Mouse (Mus musculus) hindbrain, embryonic 10.5 days (tissue): ENCODE data around the gene D630003M21Rik. TPM values are rescaled to one million over a fixed set of nuclear protein-coding genes. Genes with fewer than 3 reads are reported as not detected.

ENCODE experiments used
- DNase-seq: peaks from one replicate; pipeline ENCODE4 v3.0.0-alpha.2; 2017; ENCODE audit warnings: low spot score
- H3K27ac ChIP-seq: fragments of 300-500 bp; sonication (generic); 2 replicates; pipeline ENCODE4 v1.5.1; 2016; ENCODE audit warnings: mild to moderate bottlenecking, moderate library complexity
- H3K27me3 ChIP-seq: fragments of 300-500 bp; sonication (generic); 2 replicates; pipeline ENCODE4 v1.6.1; 2016; ENCODE audit warnings: mild to moderate bottlenecking; ENCODE audit not compliant: poor library complexity, insufficient read depth, severe bottlenecking
- H3K36me3 ChIP-seq: fragments of 300-500 bp; sonication (generic); 2 replicates; pipeline ENCODE4 v1.6.1; 2016; ENCODE audit warnings: mild to moderate bottlenecking, moderate library complexity
- H3K4me1 ChIP-seq: fragments of 300-500 bp; sonication (generic); replicated peaks from 2 replicates; pipeline ENCODE4 v1.6.1; 2016; ENCODE audit warnings: mild to moderate bottlenecking
- H3K4me3 ChIP-seq: fragments of 300-500 bp; sonication (generic); 2 replicates; pipeline ENCODE4 v1.5.1; 2016; ENCODE audit warnings: mild to moderate bottlenecking, moderate library complexity
- H3K9me3 ChIP-seq: fragments of 300-500 bp; sonication (generic); 2 replicates; pipeline ENCODE4 v1.6.1; 2016; ENCODE audit warnings: mild to moderate bottlenecking, moderate library complexity
- WGBS: fragments of 180-500 bp; shearing (Covaris S2); methylation state at CpG from one replicate; pipeline ENCODE4 v1.1.7; 2016; 5-methylcytosine and 5-hydroxymethylcytosine counted together
- polyA plus RNA-seq: library from polyadenylated mRNA; unstranded; fragments of >200 nt; fragmentation: Nextera tagmentation; extraction: Ambion mirVana; gene quantifications from 2 replicates; pipeline ENCODE4 v1.2.1, GENCODE M21; 2016

Gene D630003M21Rik
- polyA plus RNA-seq, 1 experiment from 2014 or later: 4.9 TPM

GRCm38 (mm10) chr2:158209776-158210175, 19.2 kb downstream of the D630003M21Rik start:
- DNase-seq: no peak
- Histone ChIP-seq H3K36me3 (no peaks in the 10 kb centered on the region), H3K27me3 (no peaks in the 10 kb centered on the region), H3K9me3 (no peaks in the 10 kb centered on the region), H3K27ac (0 out of 2 replicates have a peak overlapping the region, but pooled peaks have one; percentile 14), H3K4me1 (peaks cover 35% of the 10 kb centered on the region), H3K4me3 (no peak overlapping the region)
- 51% methylated on average over 9 of the region's 9 CpGs for WGBS

- H3K36me3 ChIP-seq: no peaks in the 10 kb centered on the region
- DNase-seq: peak; percentile 73
- WGBS: 13% methylated on average over 12 of the region's 12 CpGs
- 0 out of 2 replicates have a peak, but pooled peaks cover 5% of the 10 kb centered on the region for H3K27me3 ChIP-seq
- no peak overlapping the region for H3K4me3 ChIP-seq
- H3K4me1 ChIP-seq: peaks cover 34% of the 10 kb centered on the region
- no peaks in the 10 kb centered on the region for H3K9me3 ChIP-seq
- no peak overlapping the region for H3K27ac ChIP-seq
Measured at GRCm38 (mm10) chr2:158207848-158208247, 21.2 kb downstream of the D630003M21Rik start.

- no peak overlapping the region for H3K4me3 ChIP-seq
- H3K27me3 ChIP-seq: 0 out of 2 replicates have a peak, but pooled peaks cover 6% of the 10 kb centered on the region
- H3K4me1 ChIP-seq: peaks cover 22% of the 10 kb centered on the region; the same call in 1 of the 2 replicates
- no peaks in the 10 kb centered on the region for H3K9me3 ChIP-seq
- H3K27ac ChIP-seq: no peak overlapping the region
- peak; percentile 75 for DNase-seq
- H3K36me3 ChIP-seq: no peaks in the 10 kb centered on the region
- WGBS: 10% methylated on average over 7 of the region's 7 CpGs
Measured at GRCm38 (mm10) chr2:158204114-158204513, 24.9 kb downstream of the D630003M21Rik start.

GRCm38 (mm10) chr2:158203686-158204085, 25.3 kb downstream of the D630003M21Rik start:
- Histone ChIP-seq H3K4me3 (no peak overlapping the region), H3K27ac (peak overlapping the region; percentile 42; the same call in 1 of the 2 replicates), H3K4me1 (peaks cover 24% of the 10 kb centered on the region; the same call in 1 of the 2 replicates), H3K36me3 (no peaks in the 10 kb centered on the region), H3K9me3 (no peaks in the 10 kb centered on the region), H3K27me3 (0 out of 2 replicates have a peak, but pooled peaks cover 6% of the 10 kb centered on the region)
- 84% methylated on average over 4 of the region's 4 CpGs for WGBS
- no peak for DNase-seq

DNA sequence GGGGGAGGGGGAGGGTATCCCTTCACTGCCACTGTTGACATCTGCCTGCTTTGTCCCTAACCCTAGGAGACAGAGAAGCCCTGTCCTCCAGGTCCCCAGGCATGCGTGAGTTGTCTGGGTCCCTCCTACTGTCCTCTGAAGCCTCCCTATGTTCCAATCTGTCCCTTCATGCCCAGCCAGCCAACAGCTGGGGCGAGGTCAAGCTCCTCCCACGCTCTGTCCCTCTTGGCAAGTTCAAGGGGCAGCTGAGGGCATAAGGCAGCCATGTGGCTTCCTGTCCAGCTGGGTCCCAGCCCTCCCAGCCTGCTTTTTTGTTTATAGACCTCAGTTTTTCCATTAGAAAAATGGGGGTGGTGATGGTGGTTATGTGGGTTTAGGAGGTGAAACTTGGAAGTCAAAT, 29.7 kb downstream of the D630003M21Rik start:
- DNase-seq: peak; percentile 48
- WGBS: 50% methylated on average over 3 of the region's 3 CpGs
- H3K27ac ChIP-seq: peak overlapping the region; percentile 1; the same call in 1 of the 2 replicates

GRCm38 (mm10) chr2:158198861-158199260, 30.2 kb downstream of the D630003M21Rik start:
- Histone ChIP-seq H3K9me3 (no peaks in the 10 kb centered on the region), H3K27ac (peak overlapping the region; percentile 1; the same call in 1 of the 2 replicates), H3K4me1 (peaks cover 27% of the 10 kb centered on the region), H3K36me3 (no peaks in the 10 kb centered on the region), H3K4me3 (no peak overlapping the region), H3K27me3 (peaks cover 6% of the 10 kb centered on the region; the same call in 1 of the 2 replicates)
- WGBS: 89% methylated on average over 6 of the region's 6 CpGs
- no peak for DNase-seq

More for the DNA sequence above, 29.7 kb downstream of the D630003M21Rik start:
- Histone ChIP-seq H3K27me3 (peaks cover 6% of the 10 kb centered on the region; the same call in 1 of the 2 replicates), H3K36me3 (no peaks in the 10 kb centered on the region), H3K9me3 (no peaks in the 10 kb centered on the region), H3K4me1 (peaks cover 23% of the 10 kb centered on the region), H3K4me3 (no peak overlapping the region)

DNA sequence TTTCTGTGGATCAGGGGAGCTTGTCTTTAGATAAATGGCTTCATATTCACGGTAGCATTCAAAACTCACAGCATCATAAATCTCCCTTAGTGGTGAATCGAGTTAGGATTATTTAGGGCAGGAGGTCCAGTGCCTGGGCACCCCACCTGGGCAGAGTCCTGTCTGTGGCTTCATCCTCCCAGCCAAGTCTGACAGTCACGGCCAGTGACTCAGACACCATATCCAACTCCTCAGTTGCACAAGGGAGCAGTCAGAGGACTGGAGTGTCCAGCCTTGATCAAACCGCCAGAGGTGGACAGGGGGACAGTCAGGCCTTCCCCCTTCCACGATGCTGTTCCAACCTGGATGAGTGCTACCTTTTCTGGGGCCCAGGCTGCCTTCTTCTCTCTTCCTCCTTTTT, 31.1 kb downstream of the D630003M21Rik start:
- Histone ChIP-seq H3K9me3 (no peaks in the 10 kb centered on the region), H3K4me1 (peaks cover 36% of the 10 kb centered on the region), H3K4me3 (no peak overlapping the region), H3K27me3 (peaks cover 2% of the 10 kb centered on the region; the same call in 1 of the 2 replicates), H3K36me3 (no peaks in the 10 kb centered on the region), H3K27ac (no peak overlapping the region)
- 87% methylated on average over 5 of the region's 5 CpGs for WGBS
- no peak for DNase-seq

DNA sequence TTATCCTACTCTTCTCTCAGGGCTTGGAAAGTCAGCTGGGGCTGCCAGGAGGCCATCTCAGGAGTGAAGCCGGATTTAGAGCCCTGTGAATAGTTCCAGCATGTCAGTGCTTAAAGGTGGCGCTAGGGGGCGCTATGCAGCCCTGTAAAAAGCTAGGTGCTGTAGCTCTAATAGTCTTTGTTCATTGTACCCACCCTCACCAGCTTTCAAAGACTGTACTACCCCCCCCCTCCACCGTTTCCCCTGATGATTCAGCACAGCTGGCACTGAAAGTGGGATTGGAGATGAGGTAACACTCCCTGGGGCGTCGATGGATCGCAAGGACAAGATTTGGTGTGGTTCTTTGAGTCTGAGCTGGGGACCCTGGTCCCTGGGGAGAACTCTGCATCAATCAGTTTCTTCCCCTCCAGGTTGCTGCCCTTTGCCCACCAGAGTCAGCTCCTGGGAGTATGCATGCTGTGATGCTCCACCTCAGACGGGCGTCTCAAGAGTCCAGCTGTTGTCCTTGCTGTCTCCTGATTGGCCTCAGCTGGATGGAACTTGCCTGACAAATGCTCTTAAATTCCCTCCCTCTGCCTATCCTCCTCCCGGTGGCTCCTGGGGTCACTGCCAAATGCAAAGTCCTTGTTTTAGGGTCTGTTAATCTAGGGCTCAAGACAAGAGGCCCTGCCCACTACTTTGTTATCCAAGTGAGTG, 33.9 kb downstream of the D630003M21Rik start:
- WGBS: 16% methylated on average over 10 of the region's 10 CpGs
- Histone ChIP-seq H3K27ac (peak overlapping the region; percentile 73), H3K27me3 (peaks cover 3% of the 10 kb centered on the region; the same call in 1 of the 2 replicates), H3K9me3 (no peaks in the 10 kb centered on the region), H3K4me3 (no peak overlapping the region), H3K4me1 (peaks cover 45% of the 10 kb centered on the region), H3K36me3 (no peaks in the 10 kb centered on the region)
- peak; percentile 62 for DNase-seq

GRCm38 (mm10) chr2:158193611-158194336, 35.2 kb downstream of the D630003M21Rik start:
- WGBS: 26% methylated on average over 10 of the region's 10 CpGs
- peak overlapping the region; percentile 53 for H3K27ac ChIP-seq
- DNase-seq: no peak

DNA sequence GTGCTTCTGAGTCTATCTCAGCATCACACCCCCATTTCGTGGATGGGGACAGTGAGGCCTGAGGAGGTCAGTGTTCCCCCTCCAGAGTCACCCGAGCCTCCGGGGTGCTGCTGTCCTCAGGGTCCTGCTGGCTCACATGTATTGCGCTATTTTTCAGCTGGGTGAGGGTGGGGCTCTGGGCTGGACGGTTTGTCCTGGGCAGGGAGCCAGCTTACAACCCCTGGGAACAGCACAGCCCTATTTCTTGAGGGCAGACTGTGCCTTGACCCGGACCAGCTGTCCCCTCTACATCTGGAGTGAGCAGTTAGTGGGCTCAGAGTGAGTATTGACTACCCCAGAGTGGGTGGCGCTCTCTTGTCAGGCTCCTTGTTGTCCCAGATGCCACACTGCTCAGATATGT, 37.9 kb downstream of the D630003M21Rik start:
- H3K4me1 ChIP-seq: peaks cover 44% of the 10 kb centered on the region
- DNase-seq: no peak
- H3K27ac ChIP-seq: no peak overlapping the region
- no peaks in the 10 kb centered on the region for H3K36me3 ChIP-seq
- H3K4me3 ChIP-seq: no peak overlapping the region
- WGBS: 76% methylated on average over 7 of the region's 7 CpGs
- H3K9me3 ChIP-seq: no peaks in the 10 kb centered on the region
- H3K27me3 ChIP-seq: peaks cover 3% of the 10 kb centered on the region; the same call in 1 of the 2 replicates

More at GRCm38 (mm10) chr2:158193611-158194336, 35.2 kb downstream of the D630003M21Rik start:
- no peak overlapping the region for H3K4me3 ChIP-seq
- H3K9me3 ChIP-seq: no peaks in the 10 kb centered on the region
- H3K4me1 ChIP-seq: peaks cover 44% of the 10 kb centered on the region
- no peaks in the 10 kb centered on the region for H3K36me3 ChIP-seq
- peaks cover 3% of the 10 kb centered on the region; the same call in 1 of the 2 replicates for H3K27me3 ChIP-seq

DNA sequence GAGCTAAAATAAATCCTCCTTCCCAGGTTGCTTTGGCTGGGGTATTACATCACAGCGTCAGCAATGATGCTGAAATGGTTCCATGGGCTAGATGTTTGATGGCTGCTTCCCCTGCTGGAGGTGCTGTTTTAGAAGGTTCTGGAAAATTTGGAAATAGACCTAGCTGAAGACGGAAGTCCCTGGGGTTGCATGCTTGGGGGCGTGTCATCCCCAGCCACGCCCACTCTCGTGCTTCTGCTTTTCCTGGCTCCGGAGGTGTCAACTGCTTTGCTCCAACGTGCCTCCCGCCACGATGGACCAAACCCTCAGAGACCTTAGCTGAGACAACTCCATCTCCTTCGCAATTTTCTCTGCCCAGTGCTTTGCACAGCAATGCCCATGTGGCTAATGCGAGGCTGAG, 39.6 kb downstream of the D630003M21Rik start:
- 80% methylated on average over 11 of the region's 11 CpGs for WGBS
- Histone ChIP-seq H3K9me3 (no peaks in the 10 kb centered on the region), H3K27me3 (0 out of 2 replicates have a peak, but pooled peaks cover 3% of the 10 kb centered on the region), H3K36me3 (no peaks in the 10 kb centered on the region), H3K4me3 (no peak overlapping the region), H3K4me1 (peaks cover 35% of the 10 kb centered on the region), H3K27ac (no peak overlapping the region)
- no peak for DNase-seq

- Histone ChIP-seq H3K4me1 (peaks cover 18% of the 10 kb centered on the region; the same call in 1 of the 2 replicates), H3K27ac (no peak overlapping the region), H3K9me3 (no peaks in the 10 kb centered on the region), H3K4me3 (no peak overlapping the region), H3K36me3 (no peaks in the 10 kb centered on the region), H3K27me3 (0 out of 2 replicates have a peak, but pooled peaks cover 3% of the 10 kb centered on the region)
- 85% methylated on average over 11 of the region's 11 CpGs for WGBS
- DNase-seq: no peak
Measured at GRCm38 (mm10) chr2:158186206-158186871, 42.7 kb downstream of the D630003M21Rik start.
